Mouse (Mus musculus) intestine, embryonic 15.5 days (tissue): Measurements from ENCODE around the gene Bbs12. TPM values are rescaled to one million over a fixed set of nuclear protein-coding genes. Genes with fewer than 3 reads are reported as not detected.

Experiments used
- ATAC-seq: fragments of 200-750 bp; cut with Nextera tagmentation; 2 replicates; pipeline ENCODE4 v1.8.0; 2017; ENCODE audit warnings: moderate TSS enrichment, moderate library complexity
- H3K27ac ChIP-seq: fragments of 300-500 bp; sonication (generic); 2 replicates; pipeline ENCODE4 v1.5.1; 2015; ENCODE audit warnings: mild to moderate bottlenecking, inconsistent platforms
- H3K27me3 ChIP-seq: fragments of 300-500 bp; sonication (generic); replicated peaks from 2 replicates; pipeline ENCODE4 v1.6.1; 2015; ENCODE audit warnings: inconsistent platforms
- H3K36me3 ChIP-seq: fragments of 300-500 bp; sonication (generic); 2 replicates; pipeline ENCODE4 v1.6.1; 2015; ENCODE audit warnings: inconsistent platforms
- H3K4me1 ChIP-seq: fragments of 300-500 bp; sonication (generic); replicated peaks from 2 replicates; pipeline ENCODE4 v1.6.1; 2015; ENCODE audit warnings: inconsistent platforms
- H3K4me2 ChIP-seq: fragments of 300-500 bp; sonication (generic); replicated peaks from 2 replicates; pipeline ENCODE4 v1.6.1; 2015; ENCODE audit warnings: mild to moderate bottlenecking, inconsistent platforms
- H3K4me3 ChIP-seq: fragments of 300-500 bp; sonication (generic); replicated peaks from 2 replicates; pipeline ENCODE4 v1.5.1; 2015; ENCODE audit warnings: inconsistent platforms
- H3K9ac ChIP-seq: fragments of 300-500 bp; sonication (generic); 2 replicates; pipeline ENCODE4 v1.6.1; 2015; ENCODE audit warnings: inconsistent platforms
- H3K9me3 ChIP-seq: fragments of 300-500 bp; sonication (generic); 2 replicates; pipeline ENCODE4 v1.6.1; 2016; ENCODE audit warnings: inconsistent platforms
- WGBS: fragments of 180-500 bp; shearing (Covaris S2); methylation state at CpG from one replicate; pipeline ENCODE4 v1.1.7; 2015; 5-methylcytosine and 5-hydroxymethylcytosine counted together
- polyA plus RNA-seq: library from polyadenylated mRNA; unstranded; fragments of >200 nt; fragmentation: Nextera tagmentation; extraction: Ambion mirVana; gene quantifications from 2 replicates; pipeline ENCODE4 v1.2.1, GENCODE M21; 2015

Gene Bbs12
- polyA plus RNA-seq, 1 experiment from 2014 or later: 5.3 TPM

DNA sequence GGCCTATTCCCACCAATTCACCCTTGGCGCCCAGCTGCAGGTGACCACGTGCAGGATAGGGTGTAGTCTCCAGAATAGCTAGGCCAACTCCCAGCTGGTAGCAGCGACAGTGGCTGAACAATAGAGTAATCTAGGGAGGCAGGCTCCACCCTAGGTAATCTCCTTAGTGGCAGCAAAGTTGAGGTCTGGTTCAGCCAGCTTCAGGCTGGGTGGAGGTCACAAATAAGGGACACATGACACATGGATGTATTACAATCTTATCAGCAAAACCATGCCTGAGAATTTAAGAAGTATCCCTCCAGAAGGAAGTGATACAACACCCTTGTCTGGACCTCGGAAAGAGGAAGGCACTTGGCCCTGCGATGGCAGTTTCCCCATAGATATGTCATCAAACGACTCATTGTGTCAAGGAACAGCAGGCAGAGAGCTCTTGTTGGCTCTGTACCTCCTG lies 19.7 kb downstream of the Bbs12 start:
- Histone ChIP-seq H3K9ac (no peak overlapping the region), H3K9me3 (no peaks in the 10 kb centered on the region), H3K4me1 (no peaks in the 10 kb centered on the region), H3K27ac (no peak overlapping the region), H3K4me3 (no peak overlapping the region), H3K27me3 (no peaks in the 10 kb centered on the region), H3K36me3 (no peaks in the 10 kb centered on the region), H3K4me2 (no peak overlapping the region)
- 65% methylated on average over 6 of the region's 6 CpGs for WGBS
- no peak for ATAC-seq

- Histone ChIP-seq H3K27me3 (no peaks in the 10 kb centered on the region), H3K4me1 (no peaks in the 10 kb centered on the region), H3K27ac (no peak overlapping the region), H3K9me3 (no peaks in the 10 kb centered on the region), H3K4me3 (no peak overlapping the region), H3K4me2 (no peak overlapping the region), H3K36me3 (no peaks in the 10 kb centered on the region), H3K9ac (no peak overlapping the region)
- WGBS: 92% methylated on average over 4 of the region's 4 CpGs
- no peak for ATAC-seq
These were observed 21.7 kb downstream of the Bbs12 start for GRCm38 (mm10) chr3:37334053-37334452.

DNA sequence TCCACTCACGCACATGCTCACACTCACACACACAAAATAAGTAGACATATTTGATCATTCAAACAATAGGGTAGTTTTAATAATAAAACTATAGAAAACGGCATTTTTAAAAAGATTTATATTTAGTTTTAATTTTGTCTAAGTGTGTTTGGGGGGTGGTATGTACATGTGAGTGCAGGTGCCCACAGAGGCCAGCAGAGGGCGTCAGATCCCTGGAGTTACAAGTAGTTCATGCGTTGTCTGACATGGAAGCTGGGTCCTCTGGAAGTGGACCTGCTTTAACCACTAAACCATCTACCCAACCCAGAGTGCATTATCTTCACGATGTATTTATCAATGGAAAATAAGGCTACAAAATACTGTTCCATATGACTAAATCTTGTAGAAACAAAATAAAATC lies 28.8 kb downstream of the Bbs12 start:
- Histone ChIP-seq H3K27ac (no peak overlapping the region), H3K4me2 (no peak overlapping the region), H3K4me3 (no peak overlapping the region), H3K4me1 (no peaks in the 10 kb centered on the region), H3K36me3 (no peaks in the 10 kb centered on the region), H3K9me3 (no peaks in the 10 kb centered on the region), H3K27me3 (no peaks in the 10 kb centered on the region; the same call in 1 of the 2 replicates), H3K9ac (no peak overlapping the region)
- no peak for ATAC-seq
- 61% methylated on average over 5 of the region's 5 CpGs for WGBS

DNA sequence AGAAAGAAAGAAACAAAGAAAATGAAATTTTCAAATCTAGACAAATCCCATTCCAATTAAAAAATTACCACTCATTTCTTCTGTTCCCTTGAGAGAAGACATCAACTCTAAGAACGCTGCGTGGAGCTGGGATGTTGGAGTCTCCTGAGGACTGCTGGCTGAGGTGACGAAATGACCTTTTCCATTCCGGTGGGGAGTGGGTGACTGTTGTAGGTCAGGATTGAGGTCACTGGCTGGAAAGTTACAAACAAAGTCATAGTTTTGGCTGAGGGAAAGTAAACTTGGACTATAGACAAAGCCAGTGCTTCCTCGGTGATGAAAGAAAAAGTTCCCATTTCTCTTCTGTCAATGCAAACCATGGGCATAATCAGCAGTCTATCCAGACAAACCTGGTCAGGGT lies 30.5 kb downstream of the Bbs12 start:
- Histone ChIP-seq H3K27ac (no peak overlapping the region), H3K4me1 (peaks cover 3% of the 10 kb centered on the region; the same call in 1 of the 2 replicates), H3K9ac (no peak overlapping the region), H3K9me3 (no peaks in the 10 kb centered on the region), H3K4me2 (no peak overlapping the region), H3K36me3 (no peaks in the 10 kb centered on the region), H3K4me3 (no peak overlapping the region), H3K27me3 (no peaks in the 10 kb centered on the region; the same call in 1 of the 2 replicates)
- no peak for ATAC-seq
- WGBS: 52% methylated on average over 5 of the region's 5 CpGs

GRCm38 (mm10) chr3:37347671-37348070 lies 35.3 kb downstream of the Bbs12 start:
- Histone ChIP-seq H3K4me1 (peaks cover 13% of the 10 kb centered on the region), H3K27me3 (peaks cover 13% of the 10 kb centered on the region), H3K27ac (no peak overlapping the region), H3K4me3 (peak overlapping the region; percentile 74), H3K9me3 (no peaks in the 10 kb centered on the region), H3K4me2 (peak overlapping the region; percentile 99), H3K36me3 (no peaks in the 10 kb centered on the region), H3K9ac (no peak overlapping the region)
- no peak for ATAC-seq
- 35% methylated on average over 9 of the region's 9 CpGs for WGBS

- peak; percentile 73 for ATAC-seq
- H3K9ac ChIP-seq: peak within 1 kb of the TSS; percentile 73
- no peak within 1 kb of the TSS for H3K27ac ChIP-seq
- H3K27me3 ChIP-seq: peaks cover 13% of the 10 kb centered on the region
- H3K4me3 ChIP-seq: peak within 1 kb of the TSS; percentile 74
- H3K36me3 ChIP-seq: no peaks in the 10 kb centered on the region
- peaks cover 13% of the 10 kb centered on the region for H3K4me1 ChIP-seq
- under 1% methylated on average over 75 of the region's 75 CpGs for WGBS
- no peaks in the 10 kb centered on the region for H3K9me3 ChIP-seq
- peak within 1 kb of the TSS; percentile 99 for H3K4me2 ChIP-seq
These were observed 36.1 kb downstream of the Bbs12 start, which contains the start of gene Fgf2 for GRCm38 (mm10) chr3:37348221-37349165. TSS of gene Fgf2 (plus strand) at chr3:37348346.

DNA sequence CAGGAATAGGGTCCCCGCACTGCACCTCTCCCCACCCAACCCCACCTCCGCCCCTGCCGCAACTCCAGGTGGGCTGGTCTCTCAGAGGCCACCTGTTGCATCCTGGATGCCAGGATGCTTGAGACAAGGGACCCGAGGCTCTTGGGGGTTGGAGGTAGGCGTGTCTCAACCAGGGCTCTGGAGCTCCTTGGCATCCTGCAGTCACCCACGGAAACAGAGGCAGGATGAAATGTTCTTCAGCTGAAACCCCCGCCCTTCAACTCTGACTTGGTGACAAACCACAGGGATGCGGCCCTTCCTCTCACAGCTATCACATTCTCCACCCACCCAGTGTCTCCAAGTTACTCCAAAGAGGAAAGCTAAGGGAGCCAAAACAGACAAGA lies 36.8 kb downstream of the Bbs12 start:
- Histone ChIP-seq H3K9ac (peak overlapping the region; percentile 73), H3K27ac (no peak overlapping the region)
- ATAC-seq: no peak

GRCm38 (mm10) chr3:37350386-37350785 lies 38.0 kb downstream of the Bbs12 start:
- no peak overlapping the region for H3K9ac ChIP-seq
- H3K4me1 ChIP-seq: peaks cover 13% of the 10 kb centered on the region
- no peak overlapping the region for H3K4me3 ChIP-seq
- 58% methylated on average over 7 of the region's 7 CpGs for WGBS
- no peak for ATAC-seq
- H3K27me3 ChIP-seq: peaks cover 13% of the 10 kb centered on the region
- H3K4me2 ChIP-seq: no peak overlapping the region
- no peaks in the 10 kb centered on the region for H3K9me3 ChIP-seq
- H3K27ac ChIP-seq: no peak overlapping the region
- no peaks in the 10 kb centered on the region for H3K36me3 ChIP-seq

More for the DNA sequence above, 36.8 kb downstream of the Bbs12 start:
- 12% methylated on average over 8 of the region's 8 CpGs for WGBS
- Histone ChIP-seq H3K36me3 (no peaks in the 10 kb centered on the region), H3K27me3 (peaks cover 13% of the 10 kb centered on the region), H3K4me2 (peak overlapping the region; percentile 99), H3K9me3 (no peaks in the 10 kb centered on the region), H3K4me1 (peaks cover 13% of the 10 kb centered on the region), H3K4me3 (peak overlapping the region; percentile 74)

- Histone ChIP-seq H3K4me3 (no peak overlapping the region), H3K27ac (no peak overlapping the region), H3K4me1 (peaks cover 2% of the 10 kb centered on the region), H3K9me3 (no peaks in the 10 kb centered on the region), H3K9ac (no peak overlapping the region), H3K4me2 (no peak overlapping the region), H3K36me3 (no peaks in the 10 kb centered on the region), H3K27me3 (peaks cover 8% of the 10 kb centered on the region; the same call in 1 of the 2 replicates)
- ATAC-seq: no peak
- 81% methylated on average over 10 of the region's 10 CpGs for WGBS
These were observed 41.7 kb downstream of the Bbs12 start for GRCm38 (mm10) chr3:37353951-37354481.

- 74% methylated on average over 1 of the region's 1 CpGs for WGBS
- H3K9ac ChIP-seq: no peak overlapping the region
- H3K36me3 ChIP-seq: no peaks in the 10 kb centered on the region
- no peaks in the 10 kb centered on the region for H3K4me1 ChIP-seq
- no peak overlapping the region for H3K4me3 ChIP-seq
- H3K4me2 ChIP-seq: no peak overlapping the region
- no peak overlapping the region for H3K27ac ChIP-seq
- ATAC-seq: no peak
- H3K27me3 ChIP-seq: 0 out of 2 replicates have a peak, but pooled peaks cover 2% of the 10 kb centered on the region
- no peaks in the 10 kb centered on the region for H3K9me3 ChIP-seq
These were observed 42.4 kb downstream of the Bbs12 start for GRCm38 (mm10) chr3:37354737-37355136.

DNA sequence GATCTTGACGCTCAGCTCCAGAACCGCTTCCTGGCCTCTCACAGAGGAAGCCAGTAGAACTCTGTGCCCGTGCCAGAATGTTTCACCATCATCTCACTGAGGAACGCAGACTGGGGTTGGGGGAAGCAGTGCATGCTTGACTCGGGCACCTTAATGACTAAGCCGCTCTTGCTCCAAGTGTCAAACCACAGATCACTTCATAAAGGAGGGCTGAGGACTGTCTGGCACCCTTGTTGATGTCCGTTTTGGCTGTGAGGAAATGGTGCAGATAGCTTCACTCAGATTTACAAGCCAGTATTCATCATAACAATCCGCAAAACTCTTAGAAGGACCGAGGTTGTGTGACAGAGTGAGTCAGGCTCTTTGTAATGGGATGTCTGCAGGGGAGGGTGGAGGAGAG lies 48.4 kb downstream of the Bbs12 start:
- no peaks in the 10 kb centered on the region for H3K27me3 ChIP-seq
- H3K36me3 ChIP-seq: no peaks in the 10 kb centered on the region
- H3K4me3 ChIP-seq: no peak overlapping the region
- ATAC-seq: no peak
- H3K4me1 ChIP-seq: no peaks in the 10 kb centered on the region
- no peak overlapping the region for H3K4me2 ChIP-seq
- no peak overlapping the region for H3K27ac ChIP-seq
- WGBS: 71% methylated on average over 9 of the region's 9 CpGs
- H3K9me3 ChIP-seq: no peaks in the 10 kb centered on the region
- H3K9ac ChIP-seq: no peak overlapping the region

GRCm38 (mm10) chr3:37365144-37365543 lies 52.8 kb downstream of the Bbs12 start:
- peak; percentile 46; the same call in 1 of the 2 replicates for ATAC-seq
- no peak overlapping the region for H3K4me3 ChIP-seq
- no peaks in the 10 kb centered on the region for H3K9me3 ChIP-seq
- H3K9ac ChIP-seq: no peak overlapping the region
- H3K36me3 ChIP-seq: no peaks in the 10 kb centered on the region
- no peak overlapping the region for H3K27ac ChIP-seq
- 86% methylated on average over 4 of the region's 4 CpGs for WGBS
- peaks cover 6% of the 10 kb centered on the region; the same call in 1 of the 2 replicates for H3K4me1 ChIP-seq
- H3K27me3 ChIP-seq: no peaks in the 10 kb centered on the region
- H3K4me2 ChIP-seq: no peak overlapping the region
